Mouse (Mus musculus) midbrain, embryonic 16.5 days (tissue): ENCODE data around the gene Bcas3. TPM values are rescaled to one million over a fixed set of nuclear protein-coding genes. Genes with fewer than 3 reads are reported as not detected.

ENCODE experiments used
- ATAC-seq: fragments of 200-750 bp; cut with Nextera tagmentation; 2 replicates; pipeline ENCODE4 v1.8.0; 2017; ENCODE audit warnings: moderate TSS enrichment
- H3K27ac ChIP-seq: fragments of 300-500 bp; sonication (generic); 2 replicates; pipeline ENCODE4 v1.5.1; 2014; ENCODE audit warnings: mild to moderate bottlenecking, low read length, mixed read lengths
- H3K27me3 ChIP-seq: fragments of 300-500 bp; sonication (generic); 2 replicates; pipeline ENCODE4 v1.6.1; 2014; ENCODE audit warnings: low read depth, low read length, mixed read lengths; ENCODE audit not compliant: control insufficient read depth, insufficient read depth
- H3K36me3 ChIP-seq: fragments of 300-500 bp; sonication (generic); 2 replicates; pipeline ENCODE4 v1.6.1; 2014; ENCODE audit warnings: mild to moderate bottlenecking, low read length, moderate library complexity, mixed read lengths; ENCODE audit not compliant: control insufficient read depth, insufficient read depth
- H3K4me1 ChIP-seq: fragments of 300-500 bp; sonication (generic); 2 replicates; pipeline ENCODE4 v1.6.1; 2014; ENCODE audit warnings: mild to moderate bottlenecking, low read length, mixed read lengths; ENCODE audit not compliant: control insufficient read depth, insufficient read depth
- H3K4me2 ChIP-seq: fragments of 300-500 bp; sonication (generic); 2 replicates; pipeline ENCODE4 v1.6.1; 2014; ENCODE audit warnings: mild to moderate bottlenecking, low read length, mixed read lengths
- H3K4me3 ChIP-seq: fragments of 300-500 bp; sonication (generic); 2 replicates; pipeline ENCODE4 v1.5.1; 2014; ENCODE audit warnings: low read depth, mild to moderate bottlenecking, low read length, moderate library complexity, mixed read lengths
- H3K9ac ChIP-seq: fragments of 300-500 bp; sonication (generic); 2 replicates; pipeline ENCODE4 v1.6.1; 2014; ENCODE audit warnings: low read depth, low read length, mixed read lengths
- H3K9me3 ChIP-seq: fragments of 300-500 bp; sonication (generic); replicated peaks from 2 replicates; pipeline ENCODE4 v1.6.1; 2014; ENCODE audit warnings: mild to moderate bottlenecking, low read length, mixed read lengths; ENCODE audit not compliant: control insufficient read depth, poor library complexity, severe bottlenecking
- WGBS: fragments of 180-500 bp; shearing (Covaris S2); extraction: QIAGEN DNeasy Blood & Tissue Kit; methylation state at CpG from one replicate; pipeline ENCODE4 v1.1.7; 2014; 5-methylcytosine and 5-hydroxymethylcytosine counted together
- polyA plus RNA-seq: library from polyadenylated mRNA; unstranded; fragments of >200 nt; fragmentation: Nextera tagmentation; extraction: Ambion mirVana; gene quantifications from 2 replicates; pipeline ENCODE4 v1.2.1, GENCODE M21; 2015

Bcas3 gene
- polyA plus RNA-seq, 1 experiment from 2014 or later = 33.3 TPM

DNA sequence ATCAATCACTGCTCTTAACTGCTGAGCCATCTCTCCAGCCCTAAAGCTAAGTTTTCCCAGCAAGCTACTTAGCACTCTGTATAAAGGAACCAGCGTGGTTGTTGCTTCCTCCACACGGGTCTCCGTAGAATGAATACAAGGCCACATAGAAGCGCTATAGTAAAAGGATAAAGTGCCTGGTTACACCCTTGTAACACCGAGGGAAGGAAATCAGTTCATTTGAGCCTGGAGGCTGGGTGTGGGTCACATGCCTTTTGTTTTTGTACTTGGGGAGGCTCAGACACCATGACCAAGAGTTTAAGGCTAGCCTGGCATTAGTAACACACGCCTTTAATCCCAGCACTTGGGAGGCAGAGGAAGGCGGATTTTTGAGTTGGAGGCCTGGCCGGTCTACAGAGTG, 8.7 kb downstream of the Bcas3 start:
- Histone ChIP-seq H3K4me2 (no peak overlapping the region), H3K4me3 (no peak overlapping the region), H3K36me3 (peaks cover 12% of the 10 kb centered on the region), H3K9ac (no peak overlapping the region), H3K27ac (no peak overlapping the region), H3K9me3 (no peaks in the 10 kb centered on the region), H3K27me3 (no peaks in the 10 kb centered on the region), H3K4me1 (no peaks in the 10 kb centered on the region)
- 85% methylated on average over 8 of the region's 8 CpGs for WGBS
- ATAC-seq = no peak

DNA sequence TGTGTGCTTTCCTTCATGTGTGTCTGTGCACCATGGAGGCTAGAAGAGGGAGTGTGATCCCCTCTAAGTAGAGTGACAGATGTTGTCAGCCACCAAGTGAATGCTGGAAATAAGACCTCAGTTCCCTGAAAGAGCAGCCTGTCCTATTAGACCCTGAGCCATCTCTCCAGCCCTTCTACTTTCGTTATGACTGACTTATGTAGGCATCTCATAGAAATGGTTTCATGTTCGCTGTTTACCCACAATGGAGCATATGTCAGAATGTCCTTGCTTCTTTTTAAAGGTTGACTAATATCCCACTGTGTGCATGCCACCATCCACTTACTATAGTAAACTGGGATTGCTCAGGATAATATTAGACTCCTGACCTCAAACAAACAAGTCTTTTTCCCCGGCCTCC, 13.2 kb downstream of the Bcas3 start:
- ATAC-seq = no peak
- H3K4me2 ChIP-seq = no peak overlapping the region
- H3K4me1 ChIP-seq = no peaks in the 10 kb centered on the region
- H3K9me3 ChIP-seq = no peaks in the 10 kb centered on the region
- H3K27me3 ChIP-seq = no peaks in the 10 kb centered on the region
- peaks cover 19% of the 10 kb centered on the region for H3K36me3 ChIP-seq
- no peak overlapping the region for H3K9ac ChIP-seq
- 95% methylated on average over 3 of the region's 3 CpGs for WGBS
- no peak overlapping the region for H3K4me3 ChIP-seq
- no peak overlapping the region for H3K27ac ChIP-seq

- H3K9ac ChIP-seq = no peak overlapping the region
- no peaks in the 10 kb centered on the region for H3K9me3 ChIP-seq
- H3K27ac ChIP-seq = no peak overlapping the region
- ATAC-seq = no peak
- H3K4me3 ChIP-seq = no peak overlapping the region
- peaks cover 15% of the 10 kb centered on the region for H3K36me3 ChIP-seq
- no peaks in the 10 kb centered on the region for H3K27me3 ChIP-seq
- no peak overlapping the region for H3K4me2 ChIP-seq
- WGBS = 51% methylated on average over 3 of the region's 3 CpGs
- H3K4me1 ChIP-seq = no peaks in the 10 kb centered on the region
These were observed 14.9 kb downstream of the Bcas3 start for GRCm38 (mm10) chr11:85367823-85368222.

- H3K9me3 ChIP-seq = no peaks in the 10 kb centered on the region
- H3K4me2 ChIP-seq = no peak overlapping the region
- no peak overlapping the region for H3K4me3 ChIP-seq
- no peak overlapping the region for H3K27ac ChIP-seq
- no peak for ATAC-seq
- H3K4me1 ChIP-seq = no peaks in the 10 kb centered on the region
- WGBS = 90% methylated on average over 3 of the region's 3 CpGs
- H3K36me3 ChIP-seq = 0 out of 2 replicates have a peak, but pooled peaks cover 2% of the 10 kb centered on the region
- H3K9ac ChIP-seq = no peak overlapping the region
- no peaks in the 10 kb centered on the region for H3K27me3 ChIP-seq
These were observed 26.1 kb downstream of the Bcas3 start for GRCm38 (mm10) chr11:85379091-85379490.

GRCm38 (mm10) chr11:85380046-85380445, 27.1 kb downstream of the Bcas3 start:
- H3K27me3 ChIP-seq = no peaks in the 10 kb centered on the region
- no peak overlapping the region for H3K4me2 ChIP-seq
- no peak overlapping the region for H3K9ac ChIP-seq
- H3K4me1 ChIP-seq = no peaks in the 10 kb centered on the region
- 11% methylated on average over 1 of the region's 1 CpGs for WGBS
- 0 out of 2 replicates have a peak, but pooled peaks cover 2% of the 10 kb centered on the region for H3K36me3 ChIP-seq
- H3K9me3 ChIP-seq = no peaks in the 10 kb centered on the region
- H3K27ac ChIP-seq = no peak overlapping the region
- no peak overlapping the region for H3K4me3 ChIP-seq
- ATAC-seq = no peak

GRCm38 (mm10) chr11:85382055-85382454, 29.1 kb downstream of the Bcas3 start:
- Histone ChIP-seq H3K27ac (no peak overlapping the region), H3K4me1 (no peaks in the 10 kb centered on the region), H3K9ac (no peak overlapping the region), H3K9me3 (no peaks in the 10 kb centered on the region), H3K36me3 (0 out of 2 replicates have a peak, but pooled peaks cover 2% of the 10 kb centered on the region), H3K4me3 (no peak overlapping the region), H3K27me3 (no peaks in the 10 kb centered on the region), H3K4me2 (no peak overlapping the region)
- 0 out of 2 replicates have a peak, but pooled peaks have one; percentile 64 for ATAC-seq
- WGBS = 19% methylated on average over 4 of the region's 4 CpGs

GRCm38 (mm10) chr11:85383975-85384821, 31.2 kb downstream of the Bcas3 start:
- no peak overlapping the region for H3K4me2 ChIP-seq
- no peak overlapping the region for H3K27ac ChIP-seq
- no peak for ATAC-seq
- 84% methylated on average over 7 of the region's 7 CpGs for WGBS
- no peaks in the 10 kb centered on the region for H3K27me3 ChIP-seq
- no peaks in the 10 kb centered on the region for H3K9me3 ChIP-seq
- H3K4me1 ChIP-seq = no peaks in the 10 kb centered on the region
- H3K9ac ChIP-seq = no peak overlapping the region
- no peak overlapping the region for H3K4me3 ChIP-seq
- H3K36me3 ChIP-seq = no peaks in the 10 kb centered on the region

DNA sequence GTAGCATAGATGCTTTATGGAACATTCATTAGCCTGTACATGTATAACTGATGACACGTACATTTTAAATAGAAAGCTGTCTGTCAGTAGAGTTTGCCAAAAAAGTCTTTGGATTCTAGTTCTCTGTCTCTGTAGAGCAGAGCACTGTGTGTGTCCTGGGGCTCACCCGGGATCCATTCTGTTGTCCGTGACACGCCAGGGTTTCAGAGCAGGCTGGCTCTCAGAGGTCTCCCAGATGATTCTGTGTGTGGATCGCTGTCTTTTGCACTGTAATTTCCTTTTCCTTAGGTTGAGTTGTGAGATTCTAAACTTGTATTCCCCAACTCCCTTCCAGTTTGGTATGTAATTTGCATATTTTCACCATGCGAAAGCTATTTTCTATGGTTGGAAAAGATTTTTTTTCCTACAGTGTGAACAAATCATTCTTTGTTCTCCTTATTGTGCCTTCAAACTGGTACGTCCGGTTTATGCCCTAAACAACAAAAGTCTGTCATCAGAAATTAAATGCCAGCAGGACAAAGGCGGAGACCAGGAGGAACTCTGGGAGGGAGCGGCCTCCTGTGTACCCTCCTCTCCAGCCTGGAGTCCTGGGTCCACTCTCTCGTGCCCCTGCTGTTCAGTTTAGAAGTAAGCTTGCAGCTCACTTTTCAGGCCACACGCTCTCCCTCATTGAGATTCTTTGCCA, 39.4 kb downstream of the Bcas3 start:
- Histone ChIP-seq H3K36me3 (no peaks in the 10 kb centered on the region), H3K27me3 (no peaks in the 10 kb centered on the region), H3K9me3 (no peaks in the 10 kb centered on the region), H3K4me3 (no peak overlapping the region), H3K27ac (no peak overlapping the region), H3K4me1 (no peaks in the 10 kb centered on the region; the same call in 1 of the 2 replicates), H3K9ac (no peak overlapping the region), H3K4me2 (0 out of 2 replicates have a peak overlapping the region, but pooled peaks have one; percentile 6)
- 33% methylated on average over 12 of the region's 12 CpGs for WGBS
- ATAC-seq = no peak

GRCm38 (mm10) chr11:85392864-85393220, 39.9 kb downstream of the Bcas3 start:
- no peak overlapping the region for H3K4me2 ChIP-seq
- H3K4me1 ChIP-seq = no peaks in the 10 kb centered on the region; the same call in 1 of the 2 replicates
- no peak overlapping the region for H3K4me3 ChIP-seq
- no peak for ATAC-seq
- 24% methylated on average over 9 of the region's 9 CpGs for WGBS
- H3K9me3 ChIP-seq = no peaks in the 10 kb centered on the region
- H3K36me3 ChIP-seq = no peaks in the 10 kb centered on the region
- H3K27ac ChIP-seq = no peak overlapping the region
- H3K9ac ChIP-seq = no peak overlapping the region
- H3K27me3 ChIP-seq = no peaks in the 10 kb centered on the region
